Mouse (Mus musculus): ENCODE results near the gene Gm960. TPM values are rescaled to one million over a fixed set of nuclear protein-coding genes. Genes with fewer than 3 reads are reported as not detected.

Gene Gm960
- polyA plus RNA-seq (2012; ENCODE audit: insufficient read depth, insufficient read length, missing spikeins) = not detected in 2 replicates

- Histone ChIP-seq H3K27ac (replicated peaks; ENCODE audit: low read depth, low read length) (no peak within 1 kb of the TSS), H3K4me1 (ENCODE audit: control insufficient read depth, insufficient read depth, insufficient read length, low read length) (no peaks in the 10 kb centered on the region; the same call in 1 of the 2 replicates), H3K4me3 (ENCODE audit: insufficient read depth, low read depth, low read length) (peak within 1 kb of the TSS; percentile 64)
Measured at GRCm38 (mm10) chr19:4698205-4698677, at the start of gene Gm960. TSS of gene Gm960 (minus strand) at chr19:4698668.

- Histone ChIP-seq H3K27ac (replicated peaks; ENCODE audit: low read depth, low read length) (no peak overlapping the region), H3K4me3 (ENCODE audit: insufficient read depth, low read depth, low read length) (no peak overlapping the region), H3K4me1 (ENCODE audit: control insufficient read depth, insufficient read depth, insufficient read length, low read length) (peaks cover 6% of the 10 kb centered on the region; the same call in 1 of the 2 replicates)
Measured at GRCm38 (mm10) chr19:4747631-4748312, 49.3 kb upstream of the Gm960 start.

- Histone ChIP-seq H3K27ac (replicated peaks; ENCODE audit: low read depth, low read length) (no peak overlapping the region), H3K4me3 (ENCODE audit: insufficient read depth, low read depth, low read length) (no peak overlapping the region), H3K4me1 (ENCODE audit: control insufficient read depth, insufficient read depth, insufficient read length, low read length) (peaks cover 6% of the 10 kb centered on the region; the same call in 1 of the 2 replicates)
Measured at GRCm38 (mm10) chr19:4746611-4747010, 48.1 kb upstream of the Gm960 start.

GRCm38 (mm10) chr19:4745681-4746080 is 47.2 kb upstream of the Gm960 start:
- Histone ChIP-seq H3K4me1 (ENCODE audit: control insufficient read depth, insufficient read depth, insufficient read length, low read length) (peaks cover 6% of the 10 kb centered on the region; the same call in 1 of the 2 replicates), H3K27ac (replicated peaks; ENCODE audit: low read depth, low read length) (no peak overlapping the region), H3K4me3 (ENCODE audit: insufficient read depth, low read depth, low read length) (no peak overlapping the region)

GRCm38 (mm10) chr19:4745057-4745456 is 46.6 kb upstream of the Gm960 start:
- no peak overlapping the region for H3K27ac ChIP-seq (replicated peaks; ENCODE audit: low read depth, low read length)
- H3K4me3 ChIP-seq (ENCODE audit: insufficient read depth, low read depth, low read length) = no peak overlapping the region
- peaks cover 6% of the 10 kb centered on the region; the same call in 1 of the 2 replicates for H3K4me1 ChIP-seq (ENCODE audit: control insufficient read depth, insufficient read depth, insufficient read length, low read length)

GRCm38 (mm10) chr19:4744026-4744425 is 45.6 kb upstream of the Gm960 start:
- no peak overlapping the region for H3K27ac ChIP-seq (replicated peaks; ENCODE audit: low read depth, low read length)
- H3K4me3 ChIP-seq (ENCODE audit: insufficient read depth, low read depth, low read length) = no peak overlapping the region
- H3K4me1 ChIP-seq (ENCODE audit: control insufficient read depth, insufficient read depth, insufficient read length, low read length) = peaks cover 6% of the 10 kb centered on the region; the same call in 1 of the 2 replicates

GRCm38 (mm10) chr19:4743524-4743923 is 45.1 kb upstream of the Gm960 start:
- no peak overlapping the region for H3K4me3 ChIP-seq (ENCODE audit: insufficient read depth, low read depth, low read length)
- H3K27ac ChIP-seq (replicated peaks; ENCODE audit: low read depth, low read length) = no peak overlapping the region
- peaks cover 6% of the 10 kb centered on the region; the same call in 1 of the 2 replicates for H3K4me1 ChIP-seq (ENCODE audit: control insufficient read depth, insufficient read depth, insufficient read length, low read length)

GRCm38 (mm10) chr19:4742229-4742628 is 43.8 kb upstream of the Gm960 start:
- Histone ChIP-seq H3K27ac (replicated peaks; ENCODE audit: low read depth, low read length) (no peak overlapping the region), H3K4me3 (ENCODE audit: insufficient read depth, low read depth, low read length) (no peak overlapping the region), H3K4me1 (ENCODE audit: control insufficient read depth, insufficient read depth, insufficient read length, low read length) (peaks cover 6% of the 10 kb centered on the region; the same call in 1 of the 2 replicates)

- Histone ChIP-seq H3K4me1 (ENCODE audit: control insufficient read depth, insufficient read depth, insufficient read length, low read length) (peaks cover 6% of the 10 kb centered on the region; the same call in 1 of the 2 replicates), H3K4me3 (ENCODE audit: insufficient read depth, low read depth, low read length) (no peak overlapping the region), H3K27ac (replicated peaks; ENCODE audit: low read depth, low read length) (no peak overlapping the region)
Measured at GRCm38 (mm10) chr19:4741482-4741881, 43.0 kb upstream of the Gm960 start.

GRCm38 (mm10) chr19:4739762-4740161 is 41.3 kb upstream of the Gm960 start:
- H3K4me3 ChIP-seq (ENCODE audit: insufficient read depth, low read depth, low read length) = no peak overlapping the region
- H3K27ac ChIP-seq (replicated peaks; ENCODE audit: low read depth, low read length) = no peak overlapping the region

GRCm38 (mm10) chr19:4739053-4739452 is 40.6 kb upstream of the Gm960 start:
- Histone ChIP-seq H3K4me1 (ENCODE audit: control insufficient read depth, insufficient read depth, insufficient read length, low read length) (no peaks in the 10 kb centered on the region), H3K27ac (replicated peaks; ENCODE audit: low read depth, low read length) (no peak overlapping the region), H3K4me3 (ENCODE audit: insufficient read depth, low read depth, low read length) (no peak overlapping the region)

More at GRCm38 (mm10) chr19:4739762-4740161, 41.3 kb upstream of the Gm960 start:
- H3K4me1 ChIP-seq (ENCODE audit: control insufficient read depth, insufficient read depth, insufficient read length, low read length) = no peaks in the 10 kb centered on the region

- H3K4me3 ChIP-seq (ENCODE audit: insufficient read depth, low read depth, low read length) = no peak overlapping the region
- H3K4me1 ChIP-seq (ENCODE audit: control insufficient read depth, insufficient read depth, insufficient read length, low read length) = no peaks in the 10 kb centered on the region
- no peak overlapping the region for H3K27ac ChIP-seq (replicated peaks; ENCODE audit: low read depth, low read length)
Measured at GRCm38 (mm10) chr19:4737866-4738265, 39.4 kb upstream of the Gm960 start.

- no peak overlapping the region for H3K4me3 ChIP-seq (ENCODE audit: insufficient read depth, low read depth, low read length)
- H3K27ac ChIP-seq (replicated peaks; ENCODE audit: low read depth, low read length) = no peak overlapping the region
- no peaks in the 10 kb centered on the region for H3K4me1 ChIP-seq (ENCODE audit: control insufficient read depth, insufficient read depth, insufficient read length, low read length)
Measured at GRCm38 (mm10) chr19:4733052-4733451, 34.6 kb upstream of the Gm960 start.

- Histone ChIP-seq H3K4me3 (ENCODE audit: insufficient read depth, low read depth, low read length) (no peak overlapping the region), H3K4me1 (ENCODE audit: control insufficient read depth, insufficient read depth, insufficient read length, low read length) (no peaks in the 10 kb centered on the region), H3K27ac (replicated peaks; ENCODE audit: low read depth, low read length) (no peak overlapping the region)
Measured at GRCm38 (mm10) chr19:4729186-4729585, 30.7 kb upstream of the Gm960 start.

GRCm38 (mm10) chr19:4720671-4721244 is 22.3 kb upstream of the Gm960 start:
- Histone ChIP-seq H3K4me3 (ENCODE audit: insufficient read depth, low read depth, low read length) (no peak overlapping the region), H3K4me1 (ENCODE audit: control insufficient read depth, insufficient read depth, insufficient read length, low read length) (no peaks in the 10 kb centered on the region), H3K27ac (replicated peaks; ENCODE audit: low read depth, low read length) (no peak overlapping the region)

GRCm38 (mm10) chr19:4720112-4720511 is 21.6 kb upstream of the Gm960 start:
- no peak overlapping the region for H3K27ac ChIP-seq (replicated peaks; ENCODE audit: low read depth, low read length)
- no peaks in the 10 kb centered on the region for H3K4me1 ChIP-seq (ENCODE audit: control insufficient read depth, insufficient read depth, insufficient read length, low read length)
- H3K4me3 ChIP-seq (ENCODE audit: insufficient read depth, low read depth, low read length) = no peak overlapping the region

Data from brown adipose tissue, adult 24 weeks (tissue).